Mouse (Mus musculus) olfactory bulb, adult 2 months (tissue): ENCODE measurements at regions not wholly inside any gene's neighbourhood (a gene's known extent, or its start where the extent isn't known, plus 50 kb on each side); places are given as distances from the start of the nearest gene placed in this dataset.

Experiments
- H3K27ac ChIP-seq: fragments of 200-500 bp; 2 replicates; pipeline ENCODE4 v1.5.1; 2012; ENCODE audit warnings: low read depth, low read length; ENCODE audit not compliant: insufficient read depth
- H3K4me1 ChIP-seq: fragments of 200-500 bp; 2 replicates; pipeline ENCODE4 v1.6.1; 2012; ENCODE audit warnings: low read length; ENCODE audit not compliant: control insufficient read depth, insufficient read depth
- H3K4me3 ChIP-seq: fragments of 200-500 bp; 2 replicates; pipeline ENCODE4 v1.5.1; 2012; ENCODE audit warnings: mild to moderate bottlenecking, low read depth, low read length, moderate library complexity; ENCODE audit not compliant: insufficient read depth
- CTCF ChIP-seq: fragments of 200-500 bp; IDR thresholded peaks from 2 replicates; pipeline ENCODE4 v1.5.1; 2012; ENCODE audit warnings: low read depth, mild to moderate bottlenecking, low read length, moderate library complexity; ENCODE audit not compliant: insufficient read depth
- POLR2A ChIP-seq: fragments of 200-500 bp; IDR thresholded peaks from 2 replicates; pipeline ENCODE4 v1.6.1; 2012; ENCODE audit warnings: mild to moderate bottlenecking, low read depth, low read length, moderate library complexity; ENCODE audit not compliant: insufficient read depth
- WGBS: fragments of 180-500 bp; shearing (Covaris S2); methylation state at CpG from one replicate; pipeline ENCODE4 v1.1.7; 2018; 5-methylcytosine and 5-hydroxymethylcytosine counted together

GRCm38 (mm10) chr2:128374926-128375325 is 216.1 kb upstream of the Spdye4c start:
- no peak for TF ChIP-seq POLR2A
- no peak for TF ChIP-seq CTCF
- no peak overlapping the region for H3K4me3 ChIP-seq
- peaks cover 5% of the 10 kb centered on the region; the same call in 1 of the 2 replicates for H3K4me1 ChIP-seq
- no peak overlapping the region for H3K27ac ChIP-seq
- WGBS = 96% methylated on average over 5 of the region's 5 CpGs

GRCm38 (mm10) chr2:128375827-128376226 is 215.2 kb upstream of the Spdye4c start:
- 96% methylated on average over 3 of the region's 3 CpGs for WGBS
- Histone ChIP-seq H3K4me1 (peaks cover 5% of the 10 kb centered on the region; the same call in 1 of the 2 replicates), H3K27ac (no peak overlapping the region), H3K4me3 (no peak overlapping the region)
- no peak for TF ChIP-seq CTCF
- no peak for TF ChIP-seq POLR2A

GRCm38 (mm10) chr2:128377176-128377575 is 213.8 kb upstream of the Spdye4c start:
- 86% methylated on average over 6 of the region's 6 CpGs for WGBS
- Histone ChIP-seq H3K4me3 (no peak overlapping the region), H3K4me1 (peaks cover 5% of the 10 kb centered on the region; the same call in 1 of the 2 replicates), H3K27ac (no peak overlapping the region)
- TF ChIP-seq CTCF (no peak), POLR2A (no peak)

- H3K4me3 ChIP-seq = no peak overlapping the region
- no peak overlapping the region for H3K27ac ChIP-seq
- peaks cover 5% of the 10 kb centered on the region; the same call in 1 of the 2 replicates for H3K4me1 ChIP-seq
- TF ChIP-seq CTCF = no peak
- TF ChIP-seq POLR2A = no peak
- WGBS = 41% methylated on average over 10 of the region's 10 CpGs
These were observed 213.3 kb upstream of the Spdye4c start for GRCm38 (mm10) chr2:128377680-128378079.

GRCm38 (mm10) chr2:128378456-128378855 is 212.6 kb upstream of the Spdye4c start:
- peaks cover 5% of the 10 kb centered on the region; the same call in 1 of the 2 replicates for H3K4me1 ChIP-seq
- H3K4me3 ChIP-seq = no peak overlapping the region
- no peak for TF ChIP-seq CTCF
- TF ChIP-seq POLR2A = no peak
- 85% methylated on average over 7 of the region's 7 CpGs for WGBS
- H3K27ac ChIP-seq = no peak overlapping the region

GRCm38 (mm10) chr2:128379151-128379550 is 211.9 kb upstream of the Spdye4c start:
- TF ChIP-seq POLR2A (no peak), CTCF (no peak)
- Histone ChIP-seq H3K27ac (no peak overlapping the region), H3K4me3 (no peak overlapping the region), H3K4me1 (peaks cover 7% of the 10 kb centered on the region)
- 71% methylated on average over 8 of the region's 8 CpGs for WGBS

- no peak overlapping the region for H3K27ac ChIP-seq
- WGBS = 46% methylated on average over 8 of the region's 8 CpGs
These were observed 211.5 kb upstream of the Spdye4c start for GRCm38 (mm10) chr2:128379554-128379953.

GRCm38 (mm10) chr2:128380581-128380980 is 210.4 kb upstream of the Spdye4c start:
- H3K4me1 ChIP-seq = peaks cover 12% of the 10 kb centered on the region
- TF ChIP-seq POLR2A (no peak), CTCF (no peak)
- 75% methylated on average over 7 of the region's 7 CpGs for WGBS
- no peak overlapping the region for H3K27ac ChIP-seq
- H3K4me3 ChIP-seq = no peak overlapping the region

More at GRCm38 (mm10) chr2:128379554-128379953, 211.5 kb upstream of the Spdye4c start:
- H3K4me1 ChIP-seq = peaks cover 8% of the 10 kb centered on the region
- no peak overlapping the region for H3K4me3 ChIP-seq
- TF ChIP-seq POLR2A (no peak), CTCF (no peak)

GRCm38 (mm10) chr2:128381684-128382205 is 209.3 kb upstream of the Spdye4c start:
- TF ChIP-seq CTCF (no peak), POLR2A (no peak)
- Histone ChIP-seq H3K4me1 (peaks cover 12% of the 10 kb centered on the region), H3K27ac (no peak overlapping the region), H3K4me3 (no peak overlapping the region)
- WGBS = 87% methylated on average over 5 of the region's 5 CpGs
